Mouse (Mus musculus) B cell, adult 2 months (primary cell): ENCODE data around the gene Ctnna2.

ENCODE experiments used
- DNase-seq, 2 experiments: peaks; one replicate each; pipeline ENCODE4 v3.0.0; 2022

Ctnna2 gene

DNA sequence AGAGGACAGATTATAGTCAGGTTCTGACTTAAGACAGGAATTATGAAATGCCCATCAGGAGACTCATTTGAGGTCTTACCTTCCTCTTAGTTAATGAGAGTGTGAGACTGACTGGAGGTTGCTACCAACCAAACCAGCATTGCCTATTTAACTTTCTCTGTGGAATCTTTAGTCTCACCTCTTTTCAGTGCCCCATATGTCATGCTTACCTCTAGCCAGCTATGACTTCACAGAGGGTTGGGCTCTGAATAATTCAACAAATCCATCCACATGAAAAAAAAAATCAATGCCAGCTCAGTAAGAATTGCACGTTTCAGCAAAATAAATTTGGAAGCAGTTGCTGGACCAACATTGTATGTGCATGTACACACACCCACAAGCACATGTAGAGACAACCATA lies 562.5 kb downstream of the Ctnna2 start:
- no peak for DNase-seq

GRCm38 (mm10) chr6:77413530-77413929 lies 566.0 kb downstream of the Ctnna2 start:
- DNase-seq = no peak

GRCm38 (mm10) chr6:77408481-77408880 lies 571.0 kb downstream of the Ctnna2 start:
- DNase-seq = no peak

- DNase-seq = no peak
Observed at GRCm38 (mm10) chr6:77400751-77401150, 578.7 kb downstream of the Ctnna2 start.

- DNase-seq = no peak
Observed at GRCm38 (mm10) chr6:77391663-77392062, 587.8 kb downstream of the Ctnna2 start.

DNA sequence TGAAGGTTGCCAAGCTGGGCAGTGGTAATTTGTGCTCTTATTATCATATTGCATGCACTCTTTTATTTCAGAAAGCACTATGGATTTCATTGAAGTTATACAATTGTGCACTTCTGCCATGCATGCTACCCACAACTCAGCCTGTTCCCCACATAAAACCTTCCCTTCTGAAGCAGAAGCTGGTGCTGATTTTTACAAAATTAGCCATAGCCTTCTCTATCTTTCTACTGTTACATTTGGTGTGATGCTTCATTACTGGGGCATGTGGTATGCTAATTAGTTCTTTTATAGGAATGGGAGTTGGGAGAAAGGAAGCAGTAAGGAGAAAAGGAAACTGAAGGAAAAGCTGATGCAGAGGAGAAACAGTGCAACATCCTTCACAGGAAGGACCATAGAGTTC lies 598.2 kb downstream of the Ctnna2 start:
- DNase-seq = no peak

DNA sequence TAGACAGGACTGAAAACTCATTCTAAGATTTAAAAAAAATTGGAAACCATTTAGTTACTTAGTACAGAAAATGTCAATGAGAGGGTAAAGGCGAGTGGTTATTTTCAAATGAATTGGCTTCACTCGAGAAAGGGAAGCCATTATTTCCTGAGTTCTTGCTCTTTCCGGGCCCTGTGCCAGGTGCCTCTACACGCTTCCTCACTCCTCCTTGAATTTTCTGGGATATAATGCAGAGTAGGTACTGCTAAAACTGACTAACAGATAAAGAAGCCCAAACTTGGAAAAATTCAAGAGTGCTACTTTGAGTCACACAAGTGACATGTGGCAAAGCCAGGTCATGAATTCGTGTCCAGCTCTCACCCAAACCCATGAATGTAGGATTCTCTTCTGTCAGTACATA lies 606.4 kb downstream of the Ctnna2 start:
- DNase-seq = no peak

DNA sequence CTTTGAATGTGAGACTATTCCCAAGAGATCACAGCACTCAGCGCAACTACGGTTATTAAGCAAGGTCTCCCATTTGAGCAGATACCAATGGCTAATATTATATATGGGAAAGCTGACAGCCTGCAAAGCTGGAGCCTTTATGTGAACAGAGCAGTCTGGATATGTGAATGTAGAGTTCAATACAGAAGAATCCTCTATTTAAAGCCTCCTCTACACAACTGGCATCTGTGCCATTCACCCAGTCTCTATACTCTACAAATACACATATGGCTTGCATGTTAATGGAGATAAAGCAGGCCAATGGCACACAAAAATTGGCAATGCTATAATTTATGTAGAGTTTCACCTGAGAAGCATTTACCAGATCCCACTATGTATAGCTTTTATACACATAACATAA lies 608.4 kb downstream of the Ctnna2 start:
- DNase-seq = no peak

GRCm38 (mm10) chr6:77358471-77358837 lies 621.0 kb downstream of the Ctnna2 start:
- no peak for DNase-seq

GRCm38 (mm10) chr6:77357748-77358470 lies 621.6 kb downstream of the Ctnna2 start:
- DNase-seq = no peak

DNA sequence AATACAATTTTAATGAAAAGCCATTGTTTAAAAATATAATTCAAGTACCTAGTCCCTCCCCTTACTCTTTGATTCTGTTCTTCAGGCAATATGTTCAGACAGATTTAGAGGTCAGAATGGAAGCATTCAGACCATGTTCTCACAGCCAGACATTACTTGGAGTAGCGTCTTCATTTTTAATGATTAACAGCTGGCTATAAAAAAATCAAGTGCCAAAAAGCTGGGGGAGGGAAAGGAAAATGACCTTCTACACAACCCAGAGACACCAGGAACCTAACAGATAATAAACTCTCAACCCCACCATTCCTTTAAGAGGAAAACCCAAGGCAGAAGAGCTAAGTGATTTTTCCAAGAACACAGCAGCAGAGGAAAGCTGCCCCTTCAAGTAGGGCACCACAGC lies 624.7 kb downstream of the Ctnna2 start:
- DNase-seq = no peak

DNA sequence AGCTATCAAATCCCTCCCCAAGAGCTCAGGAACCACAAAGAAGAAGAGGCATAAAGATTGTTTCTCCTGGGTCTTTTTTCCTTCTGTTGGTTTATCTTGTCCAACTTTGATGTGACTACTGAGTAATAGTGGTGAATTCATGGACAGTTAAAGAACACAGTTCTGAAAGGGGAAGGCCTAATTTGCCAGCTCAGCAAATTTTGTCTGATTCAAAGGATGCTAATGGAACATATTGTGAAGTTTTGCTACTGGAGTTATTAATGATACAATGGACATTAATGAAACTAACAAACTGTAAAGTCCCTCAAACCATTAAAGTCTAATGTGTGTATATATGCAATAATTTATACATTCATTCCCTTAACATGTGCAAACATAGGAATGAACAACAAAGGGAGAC lies 635.7 kb downstream of the Ctnna2 start:
- no peak for DNase-seq

- DNase-seq = no peak
Observed at GRCm38 (mm10) chr6:77335537-77335936, 644.0 kb downstream of the Ctnna2 start.

DNA sequence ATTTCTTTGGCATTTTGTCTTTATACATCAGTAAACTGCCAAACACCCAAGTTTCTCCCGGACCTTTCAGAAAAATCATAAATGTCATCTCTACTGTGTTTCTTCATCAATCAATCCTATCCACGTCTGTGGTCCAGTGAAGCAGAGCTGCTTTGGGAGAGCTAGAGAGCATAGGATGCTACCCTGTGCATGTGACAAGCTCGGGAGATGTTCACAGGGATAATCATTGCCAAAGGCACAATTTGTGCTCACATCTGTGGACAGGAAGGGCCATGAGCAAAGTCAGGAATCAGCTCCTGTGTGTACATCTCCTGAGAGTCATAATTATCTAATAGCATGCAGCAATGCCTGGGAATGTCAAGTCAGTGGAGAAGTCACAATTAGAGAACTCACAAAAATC lies 654.8 kb downstream of the Ctnna2 start:
- DNase-seq = no peak

- no peak for DNase-seq
Observed at GRCm38 (mm10) chr6:77324327-77324726, 655.2 kb downstream of the Ctnna2 start.

DNA sequence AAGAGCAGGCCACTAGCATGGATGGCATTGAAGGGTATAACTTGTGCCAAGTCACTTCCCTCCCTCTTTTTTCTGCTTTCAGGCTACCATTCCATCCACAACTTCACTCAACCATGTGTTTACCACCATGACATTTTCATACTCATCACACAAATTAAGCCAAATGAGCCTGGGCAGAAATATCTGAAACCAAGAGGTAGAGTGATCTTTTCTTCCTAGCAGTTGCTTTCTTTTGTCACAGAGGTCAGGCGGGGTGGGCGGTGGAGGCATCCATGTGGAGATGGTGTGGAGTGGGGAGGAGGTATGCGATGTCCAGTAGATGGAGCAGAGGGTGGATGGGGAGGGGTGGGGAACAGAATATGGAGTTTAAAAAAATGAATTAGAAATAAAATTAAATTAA lies 672.7 kb downstream of the Ctnna2 start:
- DNase-seq = no peak

DNA sequence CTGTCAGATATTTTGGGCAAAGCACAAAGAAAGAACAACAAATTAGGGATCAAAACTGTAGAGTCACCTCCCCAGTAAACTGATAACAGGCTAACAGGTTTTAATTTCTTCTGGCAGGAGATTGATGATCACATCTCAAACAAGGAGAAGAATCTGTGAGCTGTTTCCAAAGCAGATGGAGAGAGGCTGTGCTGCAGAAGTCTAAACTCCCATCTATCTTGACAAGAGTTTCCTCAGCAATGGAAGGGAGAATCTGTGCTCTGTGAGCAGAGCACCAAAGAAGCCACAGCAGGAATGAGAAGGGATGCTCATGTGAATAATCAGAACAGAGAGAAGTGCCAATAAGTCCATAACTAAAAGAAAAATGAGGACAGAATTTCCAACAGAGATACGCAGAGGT lies 678.2 kb downstream of the Ctnna2 start:
- DNase-seq = no peak

- DNase-seq = no peak
Observed at GRCm38 (mm10) chr6:77291415-77291814, 688.1 kb downstream of the Ctnna2 start.

- DNase-seq = no peak
Observed at GRCm38 (mm10) chr6:77288402-77288801, 691.1 kb downstream of the Ctnna2 start.

DNA sequence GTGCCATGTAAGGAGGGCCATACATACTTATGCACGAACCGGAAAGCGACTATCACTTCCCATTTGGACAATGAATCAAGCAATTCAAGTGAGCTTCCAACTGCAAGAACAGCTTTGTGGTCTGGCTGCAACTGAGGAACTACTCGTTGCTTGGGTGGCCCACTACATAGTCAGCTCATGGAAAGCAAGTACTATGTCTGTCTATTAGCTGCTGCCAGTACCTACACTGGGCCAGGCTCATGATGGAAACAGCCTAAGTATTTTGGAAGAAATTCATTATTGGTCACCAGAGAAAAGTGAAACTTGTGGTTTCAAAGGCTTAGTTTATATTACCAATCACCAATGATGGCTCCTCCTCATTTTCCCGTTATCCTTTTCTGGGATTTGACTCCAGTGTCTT lies 693.2 kb downstream of the Ctnna2 start:
- no peak for DNase-seq

GRCm38 (mm10) chr6:77278794-77279193 lies 700.7 kb downstream of the Ctnna2 start:
- DNase-seq = no peak

DNA sequence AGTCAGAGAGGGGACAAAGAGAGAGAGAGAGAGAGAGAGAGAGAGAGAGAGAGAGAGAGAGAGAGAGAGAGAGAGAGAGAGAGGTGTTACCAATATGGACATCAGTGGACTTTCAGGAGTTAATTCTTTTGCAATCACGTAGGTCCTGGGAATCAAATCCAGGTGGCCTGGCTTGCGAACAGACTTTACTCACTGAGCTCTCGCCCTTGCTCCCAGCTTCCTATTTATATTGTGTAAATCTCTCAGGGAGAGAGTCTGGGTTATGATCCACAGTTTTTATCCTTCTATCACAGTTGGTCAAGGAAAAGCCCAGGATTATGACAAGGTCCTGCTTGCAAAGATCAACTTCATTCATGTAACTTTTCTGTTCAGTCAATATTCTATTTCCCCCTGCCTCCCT lies 714.3 kb downstream of the Ctnna2 start:
- DNase-seq = no peak

DNA sequence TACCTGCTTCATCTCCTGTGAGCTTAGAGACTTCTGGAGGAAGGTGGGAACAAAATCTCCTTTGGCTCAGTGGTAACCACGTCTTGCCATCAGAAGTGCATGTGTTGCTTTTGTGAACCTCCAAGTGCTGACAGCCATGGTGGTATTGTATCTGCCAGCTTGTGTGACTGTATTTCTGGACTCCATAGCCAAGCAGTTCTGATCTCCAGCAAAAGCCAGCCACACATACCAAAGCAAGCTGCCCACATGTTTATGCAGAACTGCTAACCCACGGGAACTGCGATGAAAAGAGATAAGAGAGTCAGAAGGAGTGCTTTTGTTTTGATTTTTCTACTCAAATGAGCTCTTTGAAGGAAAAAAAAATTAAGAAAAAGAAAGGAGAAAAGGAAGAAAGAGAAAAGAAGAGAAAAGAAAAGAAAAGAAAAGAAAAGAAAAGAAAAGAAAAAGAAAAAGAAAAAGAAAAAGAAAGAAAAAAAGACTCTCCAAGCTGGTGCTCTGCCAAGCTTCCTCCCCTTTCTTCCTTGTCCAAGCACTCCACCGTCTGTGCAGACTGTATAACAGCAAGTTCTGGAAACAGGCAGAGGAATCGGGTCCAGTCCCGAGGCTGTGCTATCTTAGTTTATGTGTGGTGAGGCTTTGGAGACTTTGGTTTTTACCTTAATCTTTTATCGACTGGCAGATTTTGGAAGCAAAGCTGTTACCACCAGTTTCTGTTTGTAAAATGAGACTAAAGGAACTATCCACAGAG lies 722.0 kb downstream of the Ctnna2 start:
- no peak for DNase-seq

DNA sequence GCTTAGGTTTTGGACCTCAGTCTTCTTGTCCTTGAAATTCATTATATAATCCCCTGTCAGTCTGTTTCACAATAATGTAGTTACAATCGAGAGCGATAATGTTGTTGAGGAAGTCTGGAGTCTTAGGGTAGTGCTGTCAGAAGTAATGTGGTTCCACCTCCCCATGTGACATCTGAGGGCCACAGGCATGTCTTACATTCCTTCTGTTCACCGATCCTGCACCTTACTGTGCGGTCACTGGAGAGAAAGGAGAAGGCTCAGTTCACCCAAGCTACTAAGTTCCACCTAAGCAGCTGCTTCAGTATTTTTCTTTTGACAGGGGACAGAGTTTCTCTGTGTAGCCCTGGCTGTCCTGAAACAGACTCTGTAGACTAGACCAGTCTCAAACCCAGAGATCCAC lies 723.2 kb downstream of the Ctnna2 start:
- no peak for DNase-seq

DNA sequence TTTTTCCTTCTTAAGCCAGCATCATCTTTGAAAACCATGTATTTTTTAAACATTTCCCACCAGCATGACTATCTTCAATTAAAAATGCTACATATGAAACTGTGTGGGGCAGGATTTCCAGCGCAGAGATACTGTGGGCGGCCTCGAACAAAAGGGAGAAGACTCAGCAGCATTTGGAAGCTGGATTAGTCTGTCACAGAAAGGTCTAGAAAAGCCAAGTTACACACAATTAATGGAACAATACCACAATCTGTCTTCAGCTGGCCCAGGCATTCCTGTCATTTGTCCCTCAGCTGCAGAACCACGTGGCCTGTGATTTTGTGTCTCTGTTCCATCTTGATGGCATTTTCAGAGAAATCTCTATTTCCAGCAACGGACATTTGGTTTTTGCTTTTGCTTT lies 726.0 kb downstream of the Ctnna2 start:
- no peak for DNase-seq
